Mouse (Mus musculus): ENCODE measurements around the gene Slc25a11.

- TF ChIP-seq HCFC1 (IDR thresholded peaks at IDR 0.05; ENCODE audit: borderline replicate concordance, insufficient read depth, low read length) (no peak), ZC3H11A (IDR thresholded peaks at IDR 0.05; ENCODE audit: borderline replicate concordance, low read depth, low read length) (no peak)
These were observed 24.2 kb upstream of the Slc25a11 start for GRCm38 (mm10) chr11:70671333-70672047.
